Mouse (Mus musculus): ENCODE results near the gene Plxnd1. TPM values are rescaled to one million over a fixed set of nuclear protein-coding genes. Genes with fewer than 3 reads are reported as not detected.

The Plxnd1 gene
- polyA plus RNA-seq, 1 experiment: 66.1 TPM

DNA sequence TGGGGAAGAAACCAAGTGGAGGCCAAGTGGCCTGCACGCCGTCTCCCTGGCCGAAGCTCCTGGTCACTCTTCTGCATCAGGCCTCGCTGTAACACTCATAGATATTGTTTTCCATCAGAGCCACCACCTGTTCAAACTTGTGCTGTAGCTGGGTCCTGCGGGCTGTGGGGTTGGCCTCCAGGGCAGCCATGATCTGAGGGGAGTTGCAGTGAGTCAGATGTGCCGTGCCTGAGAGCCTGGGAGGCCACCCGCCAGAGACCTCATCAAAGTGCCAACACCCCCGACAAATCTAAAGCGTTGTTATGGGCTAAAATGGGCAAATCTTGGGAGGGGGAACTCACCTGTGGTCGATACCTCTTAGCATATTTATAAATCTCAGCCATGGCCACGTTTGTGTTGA, 39.1 kb downstream of the Plxnd1 start:
- 80% methylated on average over 11 of the region's 11 CpGs for WGBS
- Histone ChIP-seq H3K4me3 (ENCODE audit: extremely low read depth, insufficient read depth, insufficient read length) (no peak overlapping the region), H3K27ac (ENCODE audit: insufficient read depth, low read length) (no peak overlapping the region; the same call in 1 of the 2 replicates), H3K27me3 (ENCODE audit: control insufficient read depth, insufficient read depth, low read length) (no peaks in the 10 kb centered on the region), H3K4me1 (ENCODE audit: control insufficient read depth, insufficient read depth, insufficient read length) (no peaks in the 10 kb centered on the region), H3K36me3 (ENCODE audit: control insufficient read depth, insufficient read depth, low read length) (peaks cover 12% of the 10 kb centered on the region)
- DNase-seq (ENCODE audit: low read depth in 1 of 2, low spot score in 2 of 2): no peak
- TF ChIP-seq CTCF (IDR thresholded peaks at IDR 0.05; ENCODE audit: extremely low read depth, insufficient read depth, insufficient read length, insufficient replicate concordance) (no peak), POLR2A (IDR thresholded peaks at IDR 0.05; ENCODE audit: low read depth, low read length) (no peak)

DNA sequence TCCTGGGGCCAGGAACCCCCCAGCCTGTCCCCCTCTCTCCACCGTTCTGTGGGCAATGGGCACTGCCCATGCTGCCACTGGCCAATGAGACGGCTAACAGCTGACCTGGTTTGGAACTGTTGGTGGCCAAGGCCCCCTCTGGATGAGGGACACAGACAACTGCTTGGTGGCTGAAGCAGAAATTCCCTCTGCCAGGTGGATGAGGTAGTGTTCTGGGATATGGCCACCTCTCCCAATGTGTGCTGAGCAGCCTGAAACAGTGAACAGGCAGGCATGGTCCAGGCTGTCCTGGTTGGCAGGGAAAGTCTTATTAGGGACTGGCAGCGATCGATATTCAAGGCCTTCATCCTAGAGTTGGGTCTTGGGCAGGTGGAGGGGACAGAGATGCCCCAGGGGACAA, 39.6 kb downstream of the Plxnd1 start:
- 91% methylated on average over 4 of the region's 4 CpGs for WGBS
- peaks cover 9% of the 10 kb centered on the region for H3K36me3 ChIP-seq (ENCODE audit: control insufficient read depth, insufficient read depth, low read length)
- no peak overlapping the region for H3K4me3 ChIP-seq (ENCODE audit: extremely low read depth, insufficient read depth, insufficient read length)

DNA sequence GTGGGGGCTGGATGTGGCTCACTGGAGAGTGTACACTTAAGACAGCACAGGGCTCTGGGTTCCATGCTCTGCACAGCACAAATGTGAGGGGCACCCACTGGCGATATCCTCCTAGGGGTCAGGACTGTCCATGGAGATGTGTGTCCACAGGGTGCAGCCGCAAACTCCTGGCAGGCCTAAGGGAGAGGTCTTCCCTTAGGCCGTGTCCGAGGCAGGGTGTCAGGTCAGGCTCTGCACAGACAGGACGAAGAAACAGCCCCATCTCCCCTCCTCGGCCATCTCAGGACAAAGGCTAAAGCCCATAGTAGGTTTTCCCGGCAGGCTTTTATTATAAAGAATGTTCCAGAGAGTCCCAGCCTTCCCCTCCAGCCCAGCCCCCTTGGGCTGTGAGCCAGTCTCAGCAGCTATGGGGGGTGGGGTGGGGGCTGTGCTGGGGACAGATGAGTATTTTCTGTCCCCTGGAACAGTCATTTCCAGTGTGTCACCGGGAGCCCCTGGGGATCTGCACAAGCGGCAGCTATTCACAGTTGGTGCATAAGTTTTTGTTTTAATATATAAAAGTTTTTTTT, 40.2 kb downstream of the Plxnd1 start:
- TF ChIP-seq POLR2A (IDR thresholded peaks at IDR 0.05; ENCODE audit: low read depth, low read length): no peak
- TF ChIP-seq CTCF (IDR thresholded peaks at IDR 0.05; ENCODE audit: extremely low read depth, insufficient read depth, insufficient read length, insufficient replicate concordance): no peak
- Histone ChIP-seq H3K36me3 (ENCODE audit: control insufficient read depth, insufficient read depth, low read length) (peaks cover 8% of the 10 kb centered on the region; the same call in 1 of the 2 replicates), H3K4me3 (ENCODE audit: extremely low read depth, insufficient read depth, insufficient read length) (no peak overlapping the region), H3K27ac (ENCODE audit: insufficient read depth, low read length) (peak overlapping the region; percentile 7; the same call in 1 of the 2 replicates), H3K27me3 (ENCODE audit: control insufficient read depth, insufficient read depth, low read length) (no peaks in the 10 kb centered on the region), H3K4me1 (ENCODE audit: control insufficient read depth, insufficient read depth, insufficient read length) (no peaks in the 10 kb centered on the region)
- no peak for DNase-seq (ENCODE audit: low read depth in 1 of 2, low spot score in 2 of 2)
- 94% methylated on average over 9 of the region's 9 CpGs for WGBS

More for the DNA sequence above, 39.6 kb downstream of the Plxnd1 start:
- Histone ChIP-seq H3K27me3 (ENCODE audit: control insufficient read depth, insufficient read depth, low read length) (no peaks in the 10 kb centered on the region), H3K4me1 (ENCODE audit: control insufficient read depth, insufficient read depth, insufficient read length) (no peaks in the 10 kb centered on the region), H3K27ac (ENCODE audit: insufficient read depth, low read length) (peak overlapping the region; percentile 41; the same call in 1 of the 2 replicates)
- TF ChIP-seq CTCF (IDR thresholded peaks at IDR 0.05; ENCODE audit: extremely low read depth, insufficient read depth, insufficient read length, insufficient replicate concordance) (no peak), POLR2A (IDR thresholded peaks at IDR 0.05; ENCODE audit: low read depth, low read length) (no peak)
- no peak for DNase-seq (ENCODE audit: low read depth in 1 of 2, low spot score in 2 of 2)

DNA sequence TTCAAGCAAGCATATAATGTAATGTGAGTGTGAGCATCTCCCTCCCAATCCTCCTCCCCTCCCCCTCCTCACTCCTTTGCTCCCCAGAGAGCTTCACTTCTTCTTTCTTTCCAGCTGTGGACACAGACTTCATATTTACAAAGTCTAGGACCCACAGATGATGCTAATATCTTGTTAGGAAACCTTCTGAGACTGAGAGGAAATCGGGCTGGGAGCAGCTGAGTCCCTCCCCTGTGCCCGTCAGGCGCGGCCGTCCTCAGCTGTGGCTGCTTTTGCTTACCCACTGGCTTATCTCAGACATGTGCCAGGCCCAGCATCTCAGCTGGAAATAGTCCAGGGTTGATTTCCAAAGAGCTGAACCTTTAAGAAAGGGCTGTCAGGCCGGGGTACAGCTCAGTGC, 48.4 kb downstream of the Plxnd1 start:
- no peak overlapping the region for H3K27ac ChIP-seq (ENCODE audit: insufficient read depth, low read length)
- 20% methylated on average over 6 of the region's 6 CpGs for WGBS
- no peak overlapping the region for H3K4me3 ChIP-seq (ENCODE audit: extremely low read depth, insufficient read depth, insufficient read length)
- H3K36me3 ChIP-seq (ENCODE audit: control insufficient read depth, insufficient read depth, low read length): no peaks in the 10 kb centered on the region
- DNase-seq (ENCODE audit: low read depth in 1 of 2, low spot score in 2 of 2): no peak
- H3K27me3 ChIP-seq (ENCODE audit: control insufficient read depth, insufficient read depth, low read length): no peaks in the 10 kb centered on the region
- H3K4me1 ChIP-seq (ENCODE audit: control insufficient read depth, insufficient read depth, insufficient read length): peaks cover 9% of the 10 kb centered on the region; the same call in 1 of the 2 replicates
- no peak for TF ChIP-seq POLR2A (IDR thresholded peaks at IDR 0.05; ENCODE audit: low read depth, low read length)
- TF ChIP-seq CTCF (IDR thresholded peaks at IDR 0.05; ENCODE audit: extremely low read depth, insufficient read depth, insufficient read length, insufficient replicate concordance): no peak

DNA sequence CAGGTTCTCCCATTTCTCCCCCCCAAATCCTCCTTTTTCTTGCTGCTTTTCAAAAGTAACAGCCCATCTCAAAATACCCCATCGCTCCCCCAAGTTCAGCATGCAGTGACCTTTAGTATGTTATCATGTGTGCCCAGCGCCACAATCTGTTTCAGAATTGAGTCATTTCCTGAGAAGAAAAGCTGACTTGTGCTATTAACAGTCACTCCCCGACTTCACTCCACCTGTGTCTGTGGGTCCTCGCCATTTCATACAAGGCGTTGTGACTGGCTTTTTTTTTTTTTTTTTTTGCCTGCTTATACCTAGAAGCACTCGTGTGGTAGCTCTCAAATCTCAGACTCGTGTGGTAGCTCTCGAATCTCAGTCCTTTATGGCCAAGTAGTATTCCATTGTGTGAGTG, 49.2 kb downstream of the Plxnd1 start:
- Histone ChIP-seq H3K4me3 (ENCODE audit: extremely low read depth, insufficient read depth, insufficient read length) (no peak overlapping the region), H3K4me1 (ENCODE audit: control insufficient read depth, insufficient read depth, insufficient read length) (peaks cover 10% of the 10 kb centered on the region; the same call in 1 of the 2 replicates), H3K27ac (ENCODE audit: insufficient read depth, low read length) (no peak overlapping the region), H3K27me3 (ENCODE audit: control insufficient read depth, insufficient read depth, low read length) (no peaks in the 10 kb centered on the region), H3K36me3 (ENCODE audit: control insufficient read depth, insufficient read depth, low read length) (no peaks in the 10 kb centered on the region)
- TF ChIP-seq CTCF (IDR thresholded peaks at IDR 0.05; ENCODE audit: extremely low read depth, insufficient read depth, insufficient read length, insufficient replicate concordance): no peak
- no peak for TF ChIP-seq POLR2A (IDR thresholded peaks at IDR 0.05; ENCODE audit: low read depth, low read length)
- DNase-seq (ENCODE audit: low read depth in 1 of 2, low spot score in 2 of 2): no peak
- WGBS: 47% methylated on average over 8 of the region's 8 CpGs

DNA sequence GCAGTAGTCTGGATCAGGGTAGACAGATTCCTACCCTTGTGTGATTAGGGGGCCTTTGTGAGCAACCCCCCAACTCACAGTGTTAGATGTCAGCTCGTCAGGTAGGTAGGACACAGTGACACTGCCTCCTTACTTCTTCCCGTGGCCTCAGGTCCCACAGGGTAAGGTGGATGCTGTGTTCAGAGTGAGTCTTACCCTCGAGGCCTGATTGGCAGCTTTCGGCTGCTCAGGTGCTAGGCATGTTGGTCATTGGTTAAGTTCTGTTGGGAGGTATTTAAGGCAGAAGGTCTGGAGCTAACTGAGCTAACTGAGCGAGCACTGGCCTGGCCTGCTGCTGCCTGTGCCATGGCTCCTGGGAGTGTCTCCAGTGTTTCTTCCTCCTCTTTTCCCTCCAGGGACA, 50.2 kb downstream of the Plxnd1 start, which contains the start of gene H1foo:
TSS of gene H1foo (plus strand) at position 301 of the 400 bp plus-strand sequence.
- 90% methylated on average over 5 of the region's 5 CpGs for WGBS
- no peaks in the 10 kb centered on the region for H3K36me3 ChIP-seq (ENCODE audit: control insufficient read depth, insufficient read depth, low read length)
- no peak within 1 kb of the TSS for H3K4me3 ChIP-seq (ENCODE audit: extremely low read depth, insufficient read depth, insufficient read length)
- peaks cover 10% of the 10 kb centered on the region; the same call in 1 of the 2 replicates for H3K4me1 ChIP-seq (ENCODE audit: control insufficient read depth, insufficient read depth, insufficient read length)
- no peak within 1 kb of the TSS for H3K27ac ChIP-seq (ENCODE audit: insufficient read depth, low read length)
- TF ChIP-seq CTCF (IDR thresholded peaks at IDR 0.05; ENCODE audit: extremely low read depth, insufficient read depth, insufficient read length, insufficient replicate concordance): no peak
- no peak for TF ChIP-seq POLR2A (IDR thresholded peaks at IDR 0.05; ENCODE audit: low read depth, low read length)
- DNase-seq (ENCODE audit: low read depth in 1 of 2, low spot score in 2 of 2): no peak
- no peaks in the 10 kb centered on the region for H3K27me3 ChIP-seq (ENCODE audit: control insufficient read depth, insufficient read depth, low read length)
